Mouse (Mus musculus) embryonic facial prominence, embryonic 15.5 days (tissue): ENCODE data around the gene Gm5737. TPM values are rescaled to one million over a fixed set of nuclear protein-coding genes. Genes with fewer than 3 reads are reported as not detected.
A peak's percentile ranks its signal among the peaks of the same experiment; 100 is the strongest.

Source experiments
- ATAC-seq: fragments of 200-750 bp; cut with Nextera tagmentation; 2 replicates; pipeline ENCODE4 v1.8.0; 2017; ENCODE audit warnings: low read depth, moderate TSS enrichment; ENCODE audit not compliant: insufficient number of reproducible peaks, low FRiP score, low TSS enrichment
- H3K27ac ChIP-seq: fragments of 300-500 bp; sonication (generic); replicated peaks from 2 replicates; pipeline ENCODE4 v1.5.1; 2015; ENCODE audit warnings: mild to moderate bottlenecking, inconsistent platforms
- H3K27me3 ChIP-seq: fragments of 300-500 bp; sonication (generic); 2 replicates; pipeline ENCODE4 v1.6.1; 2015; ENCODE audit warnings: inconsistent platforms
- H3K36me3 ChIP-seq: fragments of 300-500 bp; sonication (generic); 2 replicates; pipeline ENCODE4 v1.6.1; 2015; ENCODE audit warnings: mild to moderate bottlenecking, inconsistent platforms
- H3K4me1 ChIP-seq: fragments of 300-500 bp; sonication (generic); 2 replicates; pipeline ENCODE4 v1.6.1; 2015; ENCODE audit warnings: inconsistent platforms
- H3K4me2 ChIP-seq: fragments of 300-500 bp; sonication (generic); replicated peaks from 2 replicates; pipeline ENCODE4 v1.6.1; 2015; ENCODE audit warnings: mild to moderate bottlenecking, inconsistent platforms
- H3K4me3 ChIP-seq: fragments of 300-500 bp; sonication (generic); replicated peaks from 2 replicates; pipeline ENCODE4 v1.5.1; 2015; ENCODE audit warnings: mild to moderate bottlenecking, inconsistent platforms
- H3K9ac ChIP-seq: fragments of 300-500 bp; sonication (generic); 2 replicates; pipeline ENCODE4 v1.6.1; 2015; ENCODE audit warnings: inconsistent platforms
- H3K9me3 ChIP-seq: fragments of 300-500 bp; sonication (generic); replicated peaks from 2 replicates; pipeline ENCODE4 v1.6.1; 2016; ENCODE audit warnings: inconsistent platforms
- WGBS: fragments of 180-500 bp; shearing (Covaris S2); methylation state at CpG from one replicate; pipeline ENCODE4 v1.1.7; 2015; 5-methylcytosine and 5-hydroxymethylcytosine counted together
- polyA plus RNA-seq: library from polyadenylated mRNA; unstranded; fragments of >200 nt; fragmentation: Nextera tagmentation; extraction: Ambion mirVana; gene quantifications from 2 replicates; pipeline ENCODE4 v1.2.1, GENCODE M21; 2015

The Gm5737 gene
- polyA plus RNA-seq, 1 experiment from 2014 or later, result not detected

DNA sequence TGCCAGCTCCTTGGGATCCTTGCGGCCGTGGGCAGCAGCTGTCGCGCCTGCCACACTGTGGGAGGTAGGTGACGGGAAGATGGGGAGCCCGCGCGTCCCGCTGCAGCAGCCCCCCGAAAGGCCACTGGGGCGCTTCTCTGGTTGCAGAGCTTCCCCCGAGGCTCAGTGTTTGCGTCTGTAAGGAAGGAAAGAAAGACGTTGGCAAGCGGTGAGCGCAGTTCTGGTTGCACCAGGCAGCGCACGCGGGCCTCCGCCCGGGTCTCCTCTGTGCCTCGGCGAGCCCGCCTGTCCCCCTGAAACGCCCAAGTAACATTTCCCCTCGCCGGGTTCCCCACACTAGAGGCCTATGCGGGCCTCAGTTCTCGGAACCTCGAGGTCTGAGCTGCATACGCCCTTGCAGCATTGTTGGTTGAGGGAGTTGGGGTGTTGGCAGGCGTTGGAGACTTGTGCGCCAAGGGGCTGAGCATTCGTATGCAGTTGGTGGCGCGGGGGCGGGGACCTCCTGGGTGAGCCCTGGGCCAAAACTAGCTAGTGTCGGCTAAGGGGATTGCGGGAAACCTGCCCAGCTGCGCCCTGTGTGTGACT, 31.0 kb downstream of the Gm5737 start:
- Histone ChIP-seq H3K9me3 (no peaks in the 10 kb centered on the region), H3K9ac (peak overlapping the region; percentile 84), H3K27me3 (no peaks in the 10 kb centered on the region), H3K36me3 (0 out of 2 replicates have a peak, but pooled peaks cover 10% of the 10 kb centered on the region), H3K4me1 (peaks cover 30% of the 10 kb centered on the region), H3K4me3 (peak overlapping the region; percentile 84), H3K4me2 (peak overlapping the region; percentile 75), H3K27ac (peak overlapping the region; percentile 99)
- ATAC-seq, result peak; percentile 77
- under 1% methylated on average over 38 of the region's 40 CpGs for WGBS

DNA sequence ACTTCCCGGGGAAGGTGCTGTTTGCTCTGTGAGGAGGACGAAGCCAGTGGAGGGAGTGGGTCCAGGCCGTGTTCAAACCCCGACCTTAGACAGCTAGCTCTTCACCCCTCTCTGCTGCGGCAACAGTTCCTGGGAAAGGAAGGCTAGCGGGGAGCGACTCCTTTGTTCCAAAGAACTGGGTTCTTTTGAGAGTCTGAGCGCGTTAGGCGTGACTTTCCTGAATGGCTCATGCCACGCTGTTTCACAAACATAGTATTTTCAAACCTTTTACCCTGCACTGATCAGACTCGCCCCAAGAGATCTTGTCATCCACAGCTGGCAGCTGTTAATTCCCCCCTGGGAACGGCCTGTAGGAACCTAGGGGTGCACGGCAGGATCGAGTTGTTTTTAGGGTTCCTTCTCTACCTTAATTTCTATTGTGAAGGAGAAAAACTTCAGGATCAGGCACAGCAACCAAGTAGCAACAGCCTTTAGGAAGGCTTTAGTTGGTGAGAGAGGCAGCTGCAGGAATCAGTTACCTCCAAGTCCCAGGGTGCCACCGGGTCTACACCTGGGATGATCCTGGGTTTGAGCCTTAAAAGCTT, 31.8 kb downstream of the Gm5737 start:
- 0 out of 2 replicates have a peak, but pooled peaks cover 10% of the 10 kb centered on the region for H3K36me3 ChIP-seq
- WGBS, result 2% methylated on average over 16 of the region's 16 CpGs
- no peak for ATAC-seq

DNA sequence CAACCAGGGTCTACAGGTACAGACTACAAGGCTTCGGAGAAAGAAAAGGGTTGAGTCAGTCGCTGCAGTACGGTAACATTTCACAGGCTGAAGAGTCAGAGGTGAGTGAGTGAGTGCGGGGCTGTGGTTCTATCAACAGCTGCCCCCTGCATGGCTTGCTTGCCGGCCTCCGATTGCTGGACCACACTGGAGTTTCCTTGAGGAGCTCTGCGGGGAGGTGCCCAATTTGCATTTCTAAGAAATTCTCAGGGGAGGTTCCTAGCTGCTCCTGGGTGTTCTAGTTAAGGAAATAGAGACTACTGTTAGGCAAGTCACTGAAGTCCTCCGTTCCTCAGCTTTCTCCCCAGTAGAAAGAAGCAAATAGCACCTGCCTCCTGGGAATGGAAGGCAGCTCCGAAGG, 32.5 kb downstream of the Gm5737 start:
- Histone ChIP-seq H3K36me3 (0 out of 2 replicates have a peak, but pooled peaks cover 10% of the 10 kb centered on the region), H3K4me3 (peak overlapping the region; percentile 84), H3K9me3 (no peaks in the 10 kb centered on the region), H3K4me2 (peak overlapping the region; percentile 75), H3K9ac (no peak overlapping the region), H3K4me1 (peaks cover 26% of the 10 kb centered on the region), H3K27ac (no peak overlapping the region), H3K27me3 (no peaks in the 10 kb centered on the region)
- WGBS, result 23% methylated on average over 9 of the region's 9 CpGs
- ATAC-seq, result no peak

More for the DNA sequence above, 31.8 kb downstream of the Gm5737 start:
- Histone ChIP-seq H3K9ac (peak overlapping the region; percentile 84), H3K27ac (peak overlapping the region; percentile 99), H3K9me3 (no peaks in the 10 kb centered on the region), H3K4me2 (peak overlapping the region; percentile 75), H3K27me3 (no peaks in the 10 kb centered on the region), H3K4me1 (peaks cover 26% of the 10 kb centered on the region), H3K4me3 (peak overlapping the region; percentile 84)

DNA sequence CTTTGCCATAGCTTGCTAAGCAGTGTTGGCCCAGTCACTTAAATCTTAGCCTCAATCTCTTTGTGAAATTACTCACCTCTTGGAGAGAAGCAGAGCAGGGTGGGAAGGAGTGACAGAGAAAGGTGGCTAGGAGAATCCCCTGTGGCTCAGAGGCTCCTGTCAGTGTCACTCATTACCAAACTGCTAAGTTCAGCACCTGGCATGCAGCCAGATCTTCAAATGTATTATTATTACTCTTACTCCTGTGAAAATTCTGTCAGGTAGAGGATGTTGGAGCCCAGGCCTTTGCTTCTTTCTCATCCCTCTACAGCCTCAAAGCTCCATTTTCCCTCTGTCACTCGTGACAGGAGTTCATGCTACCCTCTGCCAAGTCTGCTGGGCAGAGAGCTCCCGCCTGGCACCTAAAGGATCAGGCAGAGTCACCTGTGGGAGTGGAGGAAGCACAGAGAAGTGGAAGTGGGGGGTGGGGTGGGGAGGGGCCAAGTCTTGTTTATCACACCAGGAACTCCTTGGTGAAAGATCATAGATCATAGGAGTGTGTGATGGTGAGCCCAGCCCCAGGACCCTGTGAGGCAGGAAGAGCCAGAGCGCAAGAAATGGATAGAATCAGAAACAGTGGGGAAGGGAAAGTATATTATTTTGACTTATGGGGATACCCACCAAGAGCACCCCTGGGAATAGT, 36.8 kb downstream of the Gm5737 start:
- peaks cover 32% of the 10 kb centered on the region for H3K4me1 ChIP-seq
- no peaks in the 10 kb centered on the region for H3K9me3 ChIP-seq
- 0 out of 2 replicates have a peak, but pooled peaks cover 10% of the 10 kb centered on the region for H3K36me3 ChIP-seq
- no peaks in the 10 kb centered on the region for H3K27me3 ChIP-seq
- no peak for ATAC-seq
- H3K27ac ChIP-seq, result no peak overlapping the region
- no peak overlapping the region for H3K4me2 ChIP-seq
- H3K9ac ChIP-seq, result no peak overlapping the region
- WGBS, result 81% methylated on average over 3 of the region's 3 CpGs
- H3K4me3 ChIP-seq, result no peak overlapping the region

DNA sequence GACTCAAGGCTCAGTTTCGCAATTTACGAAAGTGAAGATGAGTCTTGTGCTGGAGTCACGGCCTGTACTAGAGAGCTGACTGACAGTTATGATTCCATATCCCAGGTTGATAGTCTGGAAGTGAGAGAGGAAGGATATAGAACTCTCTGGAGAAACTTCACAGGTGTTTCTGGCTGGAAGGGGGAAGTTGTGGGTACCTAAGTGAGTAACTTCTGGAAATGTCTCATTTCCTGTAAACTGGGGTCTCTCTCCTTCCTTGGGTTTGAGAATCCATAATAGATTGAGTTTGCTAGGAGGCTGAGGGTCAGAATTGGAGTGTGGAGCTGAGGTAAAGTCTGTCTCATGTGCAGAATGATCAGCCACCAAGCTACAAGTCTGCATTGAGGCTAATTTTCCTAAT, 38.0 kb downstream of the Gm5737 start:
- Histone ChIP-seq H3K27me3 (no peaks in the 10 kb centered on the region), H3K27ac (no peak overlapping the region), H3K9me3 (no peaks in the 10 kb centered on the region), H3K4me2 (no peak overlapping the region), H3K4me1 (peaks cover 20% of the 10 kb centered on the region), H3K4me3 (no peak overlapping the region), H3K9ac (no peak overlapping the region), H3K36me3 (0 out of 2 replicates have a peak, but pooled peaks cover 10% of the 10 kb centered on the region)
- 74% methylated on average over 3 of the region's 3 CpGs for WGBS
- no peak for ATAC-seq

DNA sequence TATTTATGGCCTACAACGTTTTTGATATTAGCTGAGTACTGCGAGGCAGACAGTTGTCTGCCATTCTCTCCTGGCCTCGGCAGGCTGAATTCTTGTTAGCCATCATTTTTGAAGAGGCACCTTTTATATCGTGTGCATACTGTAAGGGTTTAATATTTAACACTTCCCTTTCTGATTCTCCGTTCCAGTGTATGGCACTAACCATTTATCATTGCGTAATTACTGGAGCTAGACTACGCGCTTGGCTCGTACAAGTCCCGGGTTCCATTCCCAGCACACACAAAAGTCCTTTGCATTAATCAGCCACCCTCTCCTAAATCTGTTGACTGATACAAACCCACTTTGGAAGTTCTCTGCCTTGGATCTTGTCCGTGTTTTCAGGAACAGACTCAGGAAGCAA, 47.7 kb downstream of the Gm5737 start:
- H3K4me3 ChIP-seq, result no peak overlapping the region
- H3K36me3 ChIP-seq, result peaks cover 18% of the 10 kb centered on the region
- peaks cover 46% of the 10 kb centered on the region for H3K4me1 ChIP-seq
- H3K27me3 ChIP-seq, result no peaks in the 10 kb centered on the region
- ATAC-seq, result no peak
- H3K27ac ChIP-seq, result no peak overlapping the region
- H3K4me2 ChIP-seq, result no peak overlapping the region
- WGBS, result 82% methylated on average over 11 of the region's 11 CpGs
- H3K9ac ChIP-seq, result no peak overlapping the region
- no peaks in the 10 kb centered on the region for H3K9me3 ChIP-seq

DNA sequence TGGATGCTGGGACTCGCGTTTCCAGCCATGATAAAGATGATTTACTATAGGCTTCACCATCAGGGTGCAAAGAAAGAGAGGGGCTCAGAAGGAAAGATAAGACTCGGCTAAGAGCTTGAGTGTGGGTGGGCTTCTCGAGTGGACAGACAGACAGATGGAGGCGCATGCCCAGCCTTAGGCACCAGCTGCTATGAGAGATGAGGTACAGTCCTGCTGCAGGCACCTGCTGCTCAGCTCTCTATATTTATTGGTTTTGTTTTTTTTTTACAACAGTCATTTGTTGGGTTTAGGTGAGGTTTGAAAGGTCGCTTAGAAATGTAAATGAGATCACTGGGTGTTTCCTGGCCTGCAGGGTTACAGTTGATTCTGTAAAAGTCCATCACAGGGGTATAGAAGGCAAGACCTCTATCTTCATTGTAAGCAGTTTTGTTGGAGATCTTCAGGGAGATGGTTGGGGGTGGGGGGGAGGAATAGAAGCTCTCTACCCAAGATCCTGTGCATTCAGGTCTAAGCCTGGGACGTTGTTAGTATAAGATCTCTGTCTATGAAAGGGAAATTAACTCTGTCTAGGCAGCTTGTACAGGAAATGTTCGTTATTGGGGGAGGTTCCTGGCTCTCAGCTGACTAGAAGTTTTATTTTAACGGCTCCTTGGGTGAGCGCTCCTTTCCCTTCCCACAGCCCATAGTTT, 48.8 kb downstream of the Gm5737 start:
- WGBS, result 49% methylated on average over 10 of the region's 10 CpGs
- ATAC-seq, result no peak

DNA sequence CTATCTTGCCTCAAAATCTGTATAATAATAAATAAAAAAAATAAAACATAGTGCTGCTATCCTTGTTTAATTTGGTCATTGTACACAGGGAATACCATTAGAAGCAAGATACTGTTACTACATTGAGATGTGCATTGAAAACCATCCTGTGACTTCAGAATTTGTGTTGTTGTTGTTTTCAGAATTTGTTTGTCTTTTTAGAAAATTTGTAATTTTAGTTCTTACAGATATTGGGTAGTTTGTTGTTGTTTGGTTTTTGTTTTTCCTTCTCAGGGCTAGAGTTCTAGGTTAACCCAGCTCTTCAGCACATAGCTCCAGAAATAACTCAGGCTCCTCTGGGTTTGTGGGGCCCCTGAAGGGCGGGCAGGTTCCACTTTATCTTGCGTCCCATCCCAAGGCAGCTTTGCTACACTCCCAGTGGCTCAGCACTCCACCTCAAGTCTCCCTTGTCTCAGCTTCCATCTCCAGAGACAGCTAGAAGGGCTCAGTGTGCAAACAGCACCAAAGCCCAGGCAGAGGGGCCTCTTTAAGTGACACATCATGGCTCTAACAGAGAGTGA, 49.4 kb downstream of the Gm5737 start:
- no peak for ATAC-seq
- no peak overlapping the region for H3K27ac ChIP-seq
- 28% methylated on average over 2 of the region's 2 CpGs for WGBS
- no peak overlapping the region for H3K4me3 ChIP-seq
- peaks cover 63% of the 10 kb centered on the region for H3K4me1 ChIP-seq
- H3K9ac ChIP-seq, result no peak overlapping the region
- H3K4me2 ChIP-seq, result no peak overlapping the region
- no peaks in the 10 kb centered on the region for H3K27me3 ChIP-seq
- H3K36me3 ChIP-seq, result peaks cover 18% of the 10 kb centered on the region
- H3K9me3 ChIP-seq, result no peaks in the 10 kb centered on the region

More for the DNA sequence above, 48.8 kb downstream of the Gm5737 start:
- Histone ChIP-seq H3K9ac (no peak overlapping the region), H3K4me2 (no peak overlapping the region), H3K4me1 (peaks cover 57% of the 10 kb centered on the region), H3K27ac (no peak overlapping the region), H3K9me3 (no peaks in the 10 kb centered on the region), H3K36me3 (peaks cover 18% of the 10 kb centered on the region), H3K27me3 (no peaks in the 10 kb centered on the region), H3K4me3 (no peak overlapping the region)

DNA sequence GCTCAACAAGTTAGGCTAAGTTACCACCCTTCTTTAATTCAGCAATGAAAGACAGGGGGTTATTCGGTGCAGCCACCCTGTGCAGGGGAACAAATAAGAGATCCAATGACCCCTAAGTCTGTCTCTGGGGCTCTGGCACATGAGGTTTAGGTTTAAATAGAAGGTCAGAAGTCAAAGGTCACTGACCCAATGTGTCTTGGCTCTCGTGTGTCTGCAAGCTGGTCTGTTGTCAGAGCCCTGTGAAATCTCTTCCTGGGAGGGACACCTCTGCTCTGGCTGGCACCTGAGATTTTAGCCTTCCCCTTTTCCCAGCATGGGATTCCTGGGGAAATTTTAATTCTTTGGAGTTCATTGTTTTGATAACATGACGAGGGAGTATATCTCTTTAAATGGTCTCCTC, 50.0 kb downstream of the Gm5737 start:
- Histone ChIP-seq H3K27ac (peak overlapping the region; percentile 68; the same call in 1 of the 2 replicates), H3K4me3 (no peak overlapping the region), H3K27me3 (no peaks in the 10 kb centered on the region), H3K4me2 (no peak overlapping the region), H3K9me3 (no peaks in the 10 kb centered on the region), H3K9ac (no peak overlapping the region), H3K4me1 (peaks cover 67% of the 10 kb centered on the region), H3K36me3 (peaks cover 18% of the 10 kb centered on the region)
- 19% methylated on average over 3 of the region's 3 CpGs for WGBS
- no peak for ATAC-seq

DNA sequence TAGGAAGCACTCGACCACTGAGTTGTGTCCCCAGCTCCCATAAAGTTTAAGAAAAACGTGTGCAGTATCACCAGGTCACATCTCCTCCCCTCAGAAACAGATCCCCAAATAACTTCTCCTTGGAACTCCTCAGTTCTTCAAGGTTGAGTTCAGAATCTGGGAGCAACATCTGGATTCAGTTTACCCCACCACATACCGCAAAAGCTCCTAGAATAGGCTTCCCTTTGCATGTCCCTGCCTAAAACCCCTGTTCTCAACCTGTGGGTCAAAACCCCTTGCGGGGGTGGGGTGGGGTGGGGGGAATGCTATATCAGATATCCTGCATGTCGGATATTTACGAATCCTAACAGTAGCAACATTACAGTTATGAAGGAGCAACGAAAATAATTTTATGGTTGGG, 50.5 kb downstream of the Gm5737 start:
- H3K9me3 ChIP-seq, result no peaks in the 10 kb centered on the region
- ATAC-seq, result no peak
- peak overlapping the region; percentile 68 for H3K27ac ChIP-seq
- 32% methylated on average over 7 of the region's 7 CpGs for WGBS
- no peak overlapping the region for H3K4me2 ChIP-seq
- no peak overlapping the region for H3K4me3 ChIP-seq
- H3K4me1 ChIP-seq, result peaks cover 67% of the 10 kb centered on the region
- H3K36me3 ChIP-seq, result peaks cover 18% of the 10 kb centered on the region
- no peak overlapping the region for H3K9ac ChIP-seq
- no peaks in the 10 kb centered on the region for H3K27me3 ChIP-seq

DNA sequence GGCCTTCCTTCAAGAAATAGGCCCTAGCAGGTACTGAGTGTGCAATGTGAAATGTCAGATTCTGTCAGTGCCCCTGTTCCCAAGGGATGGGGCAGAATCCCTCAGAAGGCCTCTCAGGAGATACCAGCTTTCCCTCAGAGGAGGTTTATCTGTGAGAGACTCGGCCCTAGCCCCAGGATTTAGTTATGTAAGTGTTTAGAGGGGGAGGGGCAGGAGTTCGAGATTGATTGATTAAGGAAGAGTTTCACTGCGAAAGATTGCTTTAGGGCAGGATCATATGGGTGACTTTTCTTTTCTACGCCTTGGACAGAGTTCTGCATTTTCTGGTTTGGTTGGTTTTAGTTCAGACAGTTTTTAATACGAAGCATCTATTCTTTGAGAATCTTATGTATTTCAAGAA, 51.3 kb downstream of the Gm5737 start:
- peaks cover 14% of the 10 kb centered on the region for H3K36me3 ChIP-seq
- ATAC-seq, result no peak
- peak overlapping the region; percentile 68 for H3K27ac ChIP-seq
- no peak overlapping the region for H3K4me3 ChIP-seq
- H3K4me2 ChIP-seq, result 0 out of 2 replicates have a peak overlapping the region, but pooled peaks have one; percentile 1
- H3K27me3 ChIP-seq, result no peaks in the 10 kb centered on the region
- 19% methylated on average over 5 of the region's 5 CpGs for WGBS
- no peaks in the 10 kb centered on the region for H3K9me3 ChIP-seq
- H3K9ac ChIP-seq, result no peak overlapping the region
- peaks cover 67% of the 10 kb centered on the region for H3K4me1 ChIP-seq
